Mouse (Mus musculus): Measurements from ENCODE around the gene Atf5.

DNA sequence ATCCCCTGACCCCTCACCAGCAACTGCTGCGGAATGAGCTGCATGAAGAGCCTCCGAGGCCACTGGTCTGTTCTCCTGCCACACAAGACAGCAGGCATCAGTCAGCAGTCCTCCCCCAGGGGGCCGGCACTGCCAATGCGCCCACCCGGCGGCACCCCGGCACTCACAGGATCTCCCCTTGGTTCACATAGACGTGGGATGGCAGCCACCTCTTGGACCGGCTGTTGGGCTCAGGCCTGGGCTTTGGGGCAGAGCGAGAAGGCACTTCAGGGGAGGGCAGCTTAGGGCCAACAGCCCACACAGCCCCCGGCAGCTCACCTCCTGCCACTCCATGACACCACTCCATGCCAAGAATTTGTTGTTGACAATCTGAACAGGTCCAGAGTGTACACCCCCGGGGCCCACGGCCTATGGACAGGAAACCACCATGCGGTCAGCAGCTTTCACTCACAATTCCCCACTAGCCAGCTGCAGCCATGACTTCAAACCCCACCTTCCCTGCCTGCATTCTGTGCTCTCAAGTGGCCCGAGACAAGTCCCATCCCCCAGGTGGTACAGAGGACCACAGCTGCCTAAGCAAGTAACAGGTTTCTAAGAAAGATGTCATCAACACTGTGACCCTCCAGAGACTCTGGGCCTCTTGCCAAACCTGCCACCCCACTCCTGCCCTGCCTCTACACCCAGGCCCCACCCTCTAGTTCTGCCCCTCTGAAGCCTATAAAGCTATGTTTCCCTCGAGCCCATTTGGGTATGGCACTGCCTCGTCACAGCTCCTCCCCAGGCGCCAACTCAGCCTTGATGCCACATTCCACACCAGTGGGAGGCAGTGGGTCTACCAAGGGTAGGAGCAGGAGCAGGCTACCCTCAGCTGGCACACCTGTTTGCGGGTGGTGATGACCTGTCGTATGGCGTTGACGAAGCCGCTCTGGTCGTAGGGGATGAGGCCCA is 48.4 kb upstream of the Atf5 start:
- TF ChIP-seq CTCF (IDR thresholded peaks at IDR 0.05; ENCODE audit: low read depth, low read length) (no peak), POLR2A (IDR thresholded peaks at IDR 0.05; ENCODE audit: borderline replicate concordance, low read depth, low read length) (no peak)

Data from bone marrow macrophage, adult 2 months (primary cell).